Mouse (Mus musculus) stomach, adult 2 months (tissue): ENCODE measurements around the gene Gm33543. TPM values are rescaled to one million over a fixed set of nuclear protein-coding genes. Genes with fewer than 3 reads are reported as not detected.

Experiments
- polyA plus RNA-seq: library from polyadenylated mRNA; depleted of rRNA; stranded (reverse); fragments of >200 nt; gene quantifications from 2 replicates; pipeline ENCODE4 v1.2.3, GENCODE M21; 2012; rRNA removed

The Gm33543 gene
- polyA plus RNA-seq, result not detected in 2 replicates

DNA sequence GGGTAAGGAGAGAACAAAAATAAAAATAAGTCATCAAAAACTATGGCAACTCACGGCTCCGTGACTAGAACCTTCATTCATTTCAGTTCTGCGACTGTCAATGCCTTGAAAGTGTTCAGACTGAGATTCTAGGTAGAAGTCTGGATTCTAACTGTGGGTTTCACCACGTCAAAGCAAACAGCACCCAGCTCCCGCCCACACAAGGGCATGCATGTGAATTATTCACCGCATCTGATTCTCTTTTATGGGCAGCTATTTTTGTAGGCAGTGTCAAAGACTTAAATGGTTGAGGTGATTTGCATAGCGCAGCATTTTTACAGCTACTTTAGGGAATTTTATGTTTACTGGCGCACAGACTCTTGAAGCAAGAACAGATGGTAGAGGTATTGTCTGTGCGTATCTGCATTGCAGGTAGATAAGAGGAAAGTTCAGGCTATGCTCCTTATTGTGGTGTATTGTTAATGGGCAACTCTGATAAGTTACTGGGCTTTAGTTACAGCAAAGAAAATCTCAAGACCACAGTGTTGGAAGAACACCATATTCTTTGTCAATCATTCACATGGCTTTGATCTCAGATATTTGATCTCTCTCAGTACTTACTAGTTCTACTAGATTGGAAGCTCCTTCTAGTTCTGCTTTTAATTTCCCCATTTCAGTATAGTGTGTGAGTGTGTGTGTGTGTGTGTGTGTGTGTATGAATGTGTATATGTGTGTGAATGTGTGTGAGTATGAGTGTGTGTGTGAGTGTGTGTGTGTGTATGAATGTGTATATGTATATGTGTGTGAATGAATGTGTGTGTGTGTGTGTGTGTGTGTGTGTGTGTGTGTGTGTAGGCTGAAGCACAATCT lies at the start of gene Gm33543:
Gene Gm33543, minus strand, starts transcription at position 142 of the 849 bp plus-strand sequence.

Other genes starting within 250 kb of the Gm33543 start
- gene Anapc15-ps, start 169.5 kb downstream of the Gm33543 start, polyA plus RNA-seq, result not detected in 2 replicates
- gene Eea1, start 97.7 kb upstream of the Gm33543 start, polyA plus RNA-seq, result 0.44 and 1.1 TPM in 2 replicates